Mouse (Mus musculus): ENCODE measurements around the gene Smim15. TPM values are rescaled to one million over a fixed set of nuclear protein-coding genes. Genes with fewer than 3 reads are reported as not detected.

Gene Smim15
- polyA plus RNA-seq, 1 experiment = 82.5 TPM

DNA sequence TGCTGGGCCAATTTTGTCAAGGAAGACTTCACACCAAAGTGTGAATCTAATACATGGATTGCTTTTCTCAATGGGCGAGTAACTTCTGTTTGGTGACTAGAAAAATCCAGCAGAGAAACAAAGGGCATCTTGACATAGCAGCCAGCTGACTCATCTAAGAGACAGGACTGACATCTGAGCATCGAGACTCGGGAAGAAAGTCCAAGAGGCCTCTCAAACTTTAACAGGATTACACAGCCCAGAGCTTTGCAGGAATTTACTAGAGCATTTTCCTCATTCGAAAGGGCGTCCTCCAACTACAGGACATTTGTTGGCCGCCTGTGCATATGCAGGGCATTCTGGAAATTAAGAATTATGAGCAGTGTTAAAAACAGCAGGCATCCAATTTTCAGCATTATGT lies 4.9 kb upstream of the Smim15 start:
- TF ChIP-seq CTCF (IDR thresholded peaks at IDR 0.05; ENCODE audit: low read depth, low read length) (no peak), POLR2A (IDR thresholded peaks at IDR 0.05; ENCODE audit: borderline replicate concordance, low read depth, low read length) (no peak)
- Histone ChIP-seq H3K27ac (ENCODE audit: insufficient read depth, low read depth, low read length) (no peak overlapping the region), H3K4me1 (ENCODE audit: control insufficient read depth, insufficient read depth, low read length) (peaks cover 21% of the 10 kb centered on the region), H3K4me3 (ENCODE audit: insufficient read depth, low read length) (no peak overlapping the region)

DNA sequence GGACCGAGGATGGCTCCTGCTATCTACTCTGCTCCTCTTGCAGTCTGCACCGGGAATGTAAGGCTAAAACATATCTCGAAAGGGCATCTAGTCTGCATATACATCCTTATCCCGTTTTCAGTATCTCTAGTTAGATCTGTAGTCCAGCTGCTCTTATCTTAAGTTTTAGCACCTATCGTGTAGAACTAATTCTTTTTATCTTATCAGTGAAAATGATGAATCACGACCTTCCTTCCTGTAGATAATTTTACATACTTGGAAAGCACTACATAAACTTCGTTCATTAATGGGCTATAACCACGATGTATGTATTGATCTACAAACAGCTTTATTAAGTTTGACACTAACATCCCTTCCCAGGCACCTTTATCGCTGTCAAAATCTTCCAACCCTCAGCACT lies 4.3 kb upstream of the Smim15 start:
- H3K4me3 ChIP-seq (ENCODE audit: insufficient read depth, low read length) = no peak overlapping the region
- H3K27ac ChIP-seq (ENCODE audit: insufficient read depth, low read depth, low read length) = no peak overlapping the region
- peaks cover 21% of the 10 kb centered on the region for H3K4me1 ChIP-seq (ENCODE audit: control insufficient read depth, insufficient read depth, low read length)
- TF ChIP-seq POLR2A (IDR thresholded peaks at IDR 0.05; ENCODE audit: borderline replicate concordance, low read depth, low read length) (no peak), CTCF (IDR thresholded peaks at IDR 0.05; ENCODE audit: low read depth, low read length) (no peak)

DNA sequence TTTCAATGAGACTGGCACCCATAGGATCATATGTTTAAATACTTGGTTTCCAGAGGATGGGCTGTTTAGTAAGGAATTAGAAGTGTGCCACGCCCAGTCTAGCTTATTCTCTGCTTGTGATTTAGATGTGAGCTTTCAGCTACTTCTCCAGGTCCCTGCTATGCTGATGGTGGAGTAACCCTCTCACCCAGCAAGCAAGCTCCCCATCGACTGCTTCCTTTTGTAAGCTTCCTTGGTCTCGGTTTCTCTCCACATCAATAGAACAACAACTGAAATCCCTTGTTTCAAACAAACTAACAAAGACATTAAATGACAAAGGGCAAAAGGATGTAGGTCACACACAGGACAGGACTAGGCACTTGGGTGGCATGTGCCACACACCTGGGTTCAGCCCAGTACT lies 3.8 kb upstream of the Smim15 start:
- Histone ChIP-seq H3K4me3 (ENCODE audit: insufficient read depth, low read length) (no peak overlapping the region), H3K4me1 (ENCODE audit: control insufficient read depth, insufficient read depth, low read length) (peaks cover 21% of the 10 kb centered on the region), H3K27ac (ENCODE audit: insufficient read depth, low read depth, low read length) (no peak overlapping the region)
- no peak for TF ChIP-seq POLR2A (IDR thresholded peaks at IDR 0.05; ENCODE audit: borderline replicate concordance, low read depth, low read length)
- no peak for TF ChIP-seq CTCF (IDR thresholded peaks at IDR 0.05; ENCODE audit: low read depth, low read length)

DNA sequence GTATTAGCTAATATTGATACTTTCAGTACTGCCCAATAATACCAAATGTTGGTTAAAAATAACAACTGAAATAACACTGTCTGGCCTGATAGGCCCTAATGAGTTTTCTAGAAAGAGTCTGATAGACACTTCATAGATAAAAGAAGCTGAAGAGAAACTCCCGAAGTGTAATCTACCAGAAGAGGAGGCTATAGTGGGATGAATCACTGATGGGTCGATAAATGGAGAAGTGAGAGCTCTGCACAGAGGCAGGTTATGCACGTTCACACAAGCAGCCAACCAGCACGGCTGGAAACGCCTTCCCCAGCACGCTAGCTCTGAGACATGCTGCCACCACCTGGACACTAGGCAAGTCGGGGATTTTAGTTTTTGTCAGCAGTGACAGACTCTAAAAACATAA lies 2.9 kb upstream of the Smim15 start:
- TF ChIP-seq POLR2A (IDR thresholded peaks at IDR 0.05; ENCODE audit: borderline replicate concordance, low read depth, low read length) (no peak), CTCF (IDR thresholded peaks at IDR 0.05; ENCODE audit: low read depth, low read length) (peak; percentile 40; the same call in 1 of the 2 replicates)
- Histone ChIP-seq H3K4me1 (ENCODE audit: control insufficient read depth, insufficient read depth, low read length) (peaks cover 27% of the 10 kb centered on the region), H3K27ac (ENCODE audit: insufficient read depth, low read depth, low read length) (no peak overlapping the region), H3K4me3 (ENCODE audit: insufficient read depth, low read length) (no peak overlapping the region)

GRCm38 (mm10) chr13:108043431-108044221 lies 620 bp upstream of the Smim15 start:
- TF ChIP-seq POLR2A (IDR thresholded peaks at IDR 0.05; ENCODE audit: borderline replicate concordance, low read depth, low read length) = no peak
- TF ChIP-seq CTCF (IDR thresholded peaks at IDR 0.05; ENCODE audit: low read depth, low read length) = no peak
- H3K4me3 ChIP-seq (ENCODE audit: insufficient read depth, low read length) = peak overlapping the region; percentile 85
- H3K27ac ChIP-seq (ENCODE audit: insufficient read depth, low read depth, low read length) = peak overlapping the region; percentile 72
- peaks cover 27% of the 10 kb centered on the region for H3K4me1 ChIP-seq (ENCODE audit: control insufficient read depth, insufficient read depth, low read length)

DNA sequence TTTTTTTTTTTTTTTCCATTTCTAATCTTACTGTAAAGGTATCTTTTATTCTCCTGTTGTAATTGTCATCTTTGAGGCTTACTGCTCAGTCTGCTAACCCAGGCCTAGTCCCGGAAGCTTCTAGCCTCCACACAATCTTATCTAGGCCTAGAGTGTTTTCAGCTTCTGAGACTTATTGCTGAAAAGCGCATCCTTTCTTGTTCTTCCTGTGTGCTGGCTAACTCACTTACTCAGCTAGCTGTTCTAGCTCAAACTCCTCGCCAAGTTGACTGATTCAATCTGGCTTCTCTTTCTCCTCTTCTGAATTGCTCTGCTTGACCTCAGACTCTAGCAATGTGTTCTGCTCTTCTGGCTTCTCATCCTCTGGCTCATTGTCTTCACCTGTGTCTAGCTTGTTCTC lies 1.4 kb downstream of the Smim15 start:
- peak overlapping the region; percentile 24 for H3K27ac ChIP-seq (ENCODE audit: insufficient read depth, low read depth, low read length)
- no peak for TF ChIP-seq CTCF (IDR thresholded peaks at IDR 0.05; ENCODE audit: low read depth, low read length)
- TF ChIP-seq POLR2A (IDR thresholded peaks at IDR 0.05; ENCODE audit: borderline replicate concordance, low read depth, low read length) = no peak
- peak overlapping the region; percentile 28; the same call in 1 of the 2 replicates for H3K4me3 ChIP-seq (ENCODE audit: insufficient read depth, low read length)

DNA sequence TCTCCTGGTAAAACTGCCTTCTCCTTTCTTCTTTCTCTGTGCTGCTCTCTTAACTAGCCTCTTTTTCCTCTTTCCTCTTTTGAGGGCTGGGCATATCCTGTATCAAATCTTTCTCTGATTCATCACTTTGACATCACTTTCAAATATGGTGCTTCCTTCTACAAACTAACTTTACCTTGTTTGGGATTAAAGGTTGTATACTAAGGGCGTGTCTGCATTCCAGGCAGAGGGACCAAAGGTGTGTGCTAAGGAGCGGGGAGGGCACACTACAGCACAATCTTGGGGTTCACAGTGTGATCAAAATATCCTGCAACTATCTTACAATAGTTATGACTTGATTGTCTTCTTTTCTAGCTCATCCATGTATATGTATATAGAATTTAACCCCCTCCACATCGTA lies 1.8 kb downstream of the Smim15 start:
- TF ChIP-seq CTCF (IDR thresholded peaks at IDR 0.05; ENCODE audit: low read depth, low read length) (no peak), POLR2A (IDR thresholded peaks at IDR 0.05; ENCODE audit: borderline replicate concordance, low read depth, low read length) (no peak)
- Histone ChIP-seq H3K27ac (ENCODE audit: insufficient read depth, low read depth, low read length) (no peak overlapping the region), H3K4me3 (ENCODE audit: insufficient read depth, low read length) (peak overlapping the region; percentile 28; the same call in 1 of the 2 replicates), H3K4me1 (ENCODE audit: control insufficient read depth, insufficient read depth, low read length) (peaks cover 19% of the 10 kb centered on the region)

More for the DNA sequence above, 1.4 kb downstream of the Smim15 start:
- H3K4me1 ChIP-seq (ENCODE audit: control insufficient read depth, insufficient read depth, low read length) = peaks cover 23% of the 10 kb centered on the region

DNA sequence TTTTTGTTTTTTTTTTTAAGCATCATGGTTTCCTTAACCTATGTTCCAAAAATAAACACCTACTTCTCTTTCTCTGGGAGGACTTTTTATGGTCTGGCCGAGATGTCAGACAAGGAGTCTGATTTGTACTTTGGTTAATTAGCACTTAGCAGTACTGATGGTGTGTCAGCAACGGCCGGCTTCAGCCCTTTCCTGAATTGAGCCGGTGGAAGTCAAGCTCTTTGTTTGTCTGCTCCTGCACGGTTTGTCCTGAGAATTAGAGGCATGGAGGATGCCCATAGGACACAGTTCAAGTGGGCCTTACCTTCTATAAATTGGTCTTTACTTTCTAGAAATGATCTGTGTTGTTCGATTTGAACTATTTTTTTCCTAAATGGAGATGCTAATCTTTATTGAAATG lies 2.6 kb downstream of the Smim15 start:
- H3K4me1 ChIP-seq (ENCODE audit: control insufficient read depth, insufficient read depth, low read length) = peaks cover 18% of the 10 kb centered on the region
- H3K4me3 ChIP-seq (ENCODE audit: insufficient read depth, low read length) = no peak overlapping the region
- no peak for TF ChIP-seq POLR2A (IDR thresholded peaks at IDR 0.05; ENCODE audit: borderline replicate concordance, low read depth, low read length)
- no peak for TF ChIP-seq CTCF (IDR thresholded peaks at IDR 0.05; ENCODE audit: low read depth, low read length)
- no peak overlapping the region for H3K27ac ChIP-seq (ENCODE audit: insufficient read depth, low read depth, low read length)

DNA sequence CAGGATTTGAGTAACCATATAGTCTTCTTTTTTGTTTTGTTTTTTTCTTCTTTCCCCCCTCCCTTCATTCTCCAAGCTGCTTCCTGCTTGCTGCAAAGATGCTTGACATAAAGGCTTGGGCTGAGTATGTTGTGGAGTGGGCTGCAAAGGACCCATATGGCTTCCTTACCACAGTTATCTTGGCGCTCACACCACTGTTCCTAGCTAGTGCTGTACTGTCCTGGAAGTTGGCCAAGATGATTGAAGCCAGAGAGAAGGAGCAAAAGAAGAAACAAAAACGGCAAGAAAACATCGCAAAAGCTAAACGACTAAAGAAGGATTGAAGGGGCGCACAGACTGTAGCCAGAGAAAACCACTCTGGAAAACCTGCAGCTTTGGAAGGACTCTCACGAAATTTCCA lies 3.1 kb downstream of the Smim15 start:
- Histone ChIP-seq H3K27ac (ENCODE audit: insufficient read depth, low read depth, low read length) (no peak overlapping the region), H3K4me1 (ENCODE audit: control insufficient read depth, insufficient read depth, low read length) (peaks cover 16% of the 10 kb centered on the region), H3K4me3 (ENCODE audit: insufficient read depth, low read length) (no peak overlapping the region)
- TF ChIP-seq CTCF (IDR thresholded peaks at IDR 0.05; ENCODE audit: low read depth, low read length) (no peak), POLR2A (IDR thresholded peaks at IDR 0.05; ENCODE audit: borderline replicate concordance, low read depth, low read length) (no peak)

DNA sequence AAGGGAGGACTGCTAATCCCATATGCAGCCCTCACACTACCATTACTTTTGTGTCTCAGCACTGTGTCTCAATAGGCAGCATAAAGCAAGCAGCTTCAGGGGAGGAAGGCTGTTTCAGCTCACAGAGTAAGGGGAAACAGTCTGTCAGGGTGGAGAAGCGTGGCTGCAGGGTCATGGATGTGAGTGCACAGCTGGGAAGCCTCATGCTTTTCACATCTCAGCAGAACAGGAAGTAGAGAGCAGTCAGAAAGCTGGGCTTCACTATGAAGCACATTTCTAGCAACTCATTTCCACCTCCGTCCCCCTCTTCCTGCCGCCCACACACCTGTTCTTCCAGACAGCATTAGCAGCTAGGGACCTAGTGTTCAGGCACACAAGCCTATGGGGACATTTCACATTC lies 12.7 kb downstream of the Smim15 start:
- Histone ChIP-seq H3K4me3 (ENCODE audit: insufficient read depth, low read length) (no peak overlapping the region), H3K27ac (ENCODE audit: insufficient read depth, low read depth, low read length) (no peak overlapping the region), H3K4me1 (ENCODE audit: control insufficient read depth, insufficient read depth, low read length) (peaks cover 11% of the 10 kb centered on the region)
- TF ChIP-seq CTCF (IDR thresholded peaks at IDR 0.05; ENCODE audit: low read depth, low read length) (no peak), POLR2A (IDR thresholded peaks at IDR 0.05; ENCODE audit: borderline replicate concordance, low read depth, low read length) (no peak)
